Mouse (Mus musculus) lung, embryonic 16.5 days (tissue): ENCODE results near the gene Ar. TPM values are rescaled to one million over a fixed set of nuclear protein-coding genes. Genes with fewer than 3 reads are reported as not detected.

Source experiments
- ATAC-seq: fragments of 200-750 bp; cut with Nextera tagmentation; 2 replicates; pipeline ENCODE4 v1.8.0; 2017; ENCODE audit warnings: low read depth, mild to moderate bottlenecking, moderate library complexity
- H3K27ac ChIP-seq: fragments of 300-500 bp; sonication (generic); 2 replicates; pipeline ENCODE4 v1.5.1; 2014; ENCODE audit warnings: mild to moderate bottlenecking, control low read depth, low read length
- H3K27me3 ChIP-seq: fragments of 300-500 bp; sonication (generic); 2 replicates; pipeline ENCODE4 v1.6.1; 2014; ENCODE audit warnings: low read depth, low read length, mixed read lengths; ENCODE audit not compliant: control insufficient read depth, insufficient read depth
- H3K36me3 ChIP-seq: fragments of 300-500 bp; sonication (generic); 2 replicates; pipeline ENCODE4 v1.6.1; 2014; ENCODE audit warnings: low read length; ENCODE audit not compliant: control insufficient read depth, insufficient read depth
- H3K4me1 ChIP-seq: fragments of 300-500 bp; sonication (generic); replicated peaks from 2 replicates; pipeline ENCODE4 v1.6.1; 2014; ENCODE audit warnings: low read length, mixed read lengths; ENCODE audit not compliant: control insufficient read depth, insufficient read depth
- H3K4me2 ChIP-seq: fragments of 300-500 bp; sonication (generic); 2 replicates; pipeline ENCODE4 v1.6.1; 2014; ENCODE audit warnings: low read depth, low read length, control low read depth
- H3K4me3 ChIP-seq: fragments of 300-500 bp; sonication (generic); 2 replicates; pipeline ENCODE4 v1.5.1; 2014; ENCODE audit warnings: mild to moderate bottlenecking, low read length, control low read depth
- H3K9ac ChIP-seq: fragments of 300-500 bp; sonication (generic); 2 replicates; pipeline ENCODE4 v1.6.1; 2014; ENCODE audit warnings: low read length, control low read depth
- H3K9me3 ChIP-seq: fragments of 300-500 bp; sonication (generic); 2 replicates; pipeline ENCODE4 v1.6.1; 2016; ENCODE audit warnings: low read length; ENCODE audit not compliant: control insufficient read depth
- WGBS: fragments of 180-500 bp; shearing (Covaris S2); extraction: QIAGEN DNeasy Blood & Tissue Kit; methylation state at CpG from one replicate; pipeline ENCODE4 v1.1.7; 2014; 5-methylcytosine and 5-hydroxymethylcytosine counted together
- polyA plus RNA-seq: library from polyadenylated mRNA; unstranded; fragments of >200 nt; fragmentation: Nextera tagmentation; extraction: Ambion mirVana; gene quantifications from 2 replicates; pipeline ENCODE4 v1.2.1, GENCODE M21; 2015

Ar gene
- polyA plus RNA-seq, 1 experiment from 2014 or later, result 0.15 TPM

DNA sequence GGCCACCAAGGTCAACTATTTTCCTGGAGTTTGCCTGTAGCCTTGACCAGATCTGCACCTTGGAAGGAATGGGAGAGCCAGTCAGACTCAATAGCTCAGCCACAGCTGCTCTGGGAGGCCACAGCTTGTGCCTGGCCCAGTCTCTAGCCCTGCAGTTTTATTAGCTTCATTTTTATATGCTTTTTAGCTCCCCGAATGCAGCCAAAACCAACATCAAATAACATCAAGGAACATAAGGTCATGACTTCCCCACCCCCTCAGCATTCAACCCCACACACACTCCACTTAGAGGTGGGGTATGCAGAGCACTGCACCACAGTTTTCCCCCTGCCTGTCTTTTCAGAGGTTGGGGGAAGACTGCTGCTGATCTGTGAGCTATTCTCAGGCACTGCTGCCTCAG is 198.9 kb downstream of the Ar start:
- Histone ChIP-seq H3K27ac (no peak overlapping the region), H3K36me3 (no peaks in the 10 kb centered on the region), H3K4me1 (no peaks in the 10 kb centered on the region), H3K4me3 (no peak overlapping the region), H3K9me3 (no peaks in the 10 kb centered on the region), H3K4me2 (no peak overlapping the region), H3K9ac (no peak overlapping the region), H3K27me3 (no peaks in the 10 kb centered on the region)
- 57% methylated on average over 1 of the region's 1 CpGs for WGBS
- no peak for ATAC-seq

DNA sequence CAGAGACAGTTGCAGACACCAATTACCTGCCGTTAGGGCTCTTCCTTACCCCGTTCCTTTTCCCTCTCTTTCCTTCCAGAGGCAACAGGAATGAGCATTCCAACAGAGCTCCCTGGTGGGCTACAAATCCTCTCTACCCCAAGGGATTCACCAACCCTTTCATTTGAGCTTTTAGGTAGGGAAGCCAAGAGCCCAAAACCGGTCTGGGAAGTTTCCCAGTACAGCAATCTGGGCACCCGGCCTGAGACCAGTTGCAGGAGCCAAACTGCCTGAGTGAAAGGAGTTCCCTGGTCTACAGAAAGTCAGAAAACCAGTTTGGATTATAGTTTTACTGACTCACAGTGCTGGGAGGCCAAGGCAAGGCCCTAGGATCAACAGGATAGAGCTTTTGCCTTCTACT is 199.5 kb downstream of the Ar start:
- Histone ChIP-seq H3K9ac (no peak overlapping the region), H3K4me3 (no peak overlapping the region), H3K9me3 (no peaks in the 10 kb centered on the region), H3K36me3 (no peaks in the 10 kb centered on the region), H3K4me1 (no peaks in the 10 kb centered on the region), H3K27me3 (no peaks in the 10 kb centered on the region), H3K4me2 (no peak overlapping the region), H3K27ac (no peak overlapping the region)
- WGBS, result 48% methylated on average over 4 of the region's 4 CpGs
- ATAC-seq, result no peak
